Mouse (Mus musculus) left cerebral cortex, postnatal 4 days (tissue): ENCODE measurements around the gene Tfpt. TPM values are rescaled to one million over a fixed set of nuclear protein-coding genes. Genes with fewer than 3 reads are reported as not detected.
A peak's percentile ranks its signal among the peaks of the same experiment; 100 is the strongest.
"Not testable (repeated sequence)": the region's sequence is repeated elsewhere in the genome, so short reads cannot be mapped to it uniquely, and the experiment has no call there.

Experiments used
- DNase-seq: peaks from one replicate; pipeline ENCODE4 v3.0.0-alpha.2; 2022
- intact Hi-C: fragments of 180-260 bp; cut with DNase I; formaldehyde crosslinking; loops from one replicate; pipeline ENCODE4 v1.15.1; 2025
- total RNA-seq, 2 experiments: library from RNA; stranded (reverse); gene quantifications; 2 replicates each; pipeline ENCODE4 v1.2.3; 2021

Tfpt gene
- total RNA-seq, 2 experiments from 2014 or later, result 40.7 to 43.7 TPM

DNA sequence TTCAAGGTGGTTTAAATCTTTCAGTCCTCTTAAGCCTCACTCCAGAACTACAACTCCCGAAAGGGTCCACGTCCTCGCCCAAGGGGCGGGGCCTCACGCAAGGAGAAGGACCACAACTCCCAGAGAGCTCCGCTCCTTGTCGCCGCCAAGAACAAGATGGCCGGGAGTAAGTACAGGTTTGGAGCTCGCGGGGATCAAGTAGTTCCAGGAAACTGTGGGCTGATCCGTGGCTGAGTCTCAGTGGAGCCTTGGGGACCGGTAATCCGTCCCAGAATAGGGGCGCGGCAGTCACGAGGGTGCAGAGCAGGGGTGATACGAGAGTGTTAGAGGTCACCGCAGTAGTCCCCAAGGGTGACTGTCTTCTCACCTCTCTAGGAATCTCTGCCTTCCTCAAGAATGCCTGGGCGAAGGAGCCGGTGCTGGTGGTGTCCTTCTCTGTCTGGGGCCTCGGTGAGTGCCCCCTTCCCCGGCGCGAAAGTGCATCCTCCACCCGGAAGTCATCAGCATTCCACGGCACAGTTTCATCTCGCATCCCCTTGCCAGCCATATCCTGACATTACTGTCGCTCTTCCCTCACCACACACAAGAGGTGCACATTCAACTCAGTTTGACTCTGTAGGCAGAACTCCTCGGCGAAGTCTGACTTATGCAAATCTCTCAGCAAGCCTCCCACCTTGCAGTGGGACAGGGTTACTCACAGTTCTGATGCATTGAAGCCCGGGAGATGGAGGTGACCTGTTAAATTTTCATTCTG is 12.3 kb downstream of the Tfpt start, which contains the start of gene Ndufa3:
Gene Ndufa3 (plus strand): TSS at position 132 of the 754 bp plus-strand sequence.
- DNase-seq, result peak; percentile 90
- intact Hi-C loops, result no loop called here

DNA sequence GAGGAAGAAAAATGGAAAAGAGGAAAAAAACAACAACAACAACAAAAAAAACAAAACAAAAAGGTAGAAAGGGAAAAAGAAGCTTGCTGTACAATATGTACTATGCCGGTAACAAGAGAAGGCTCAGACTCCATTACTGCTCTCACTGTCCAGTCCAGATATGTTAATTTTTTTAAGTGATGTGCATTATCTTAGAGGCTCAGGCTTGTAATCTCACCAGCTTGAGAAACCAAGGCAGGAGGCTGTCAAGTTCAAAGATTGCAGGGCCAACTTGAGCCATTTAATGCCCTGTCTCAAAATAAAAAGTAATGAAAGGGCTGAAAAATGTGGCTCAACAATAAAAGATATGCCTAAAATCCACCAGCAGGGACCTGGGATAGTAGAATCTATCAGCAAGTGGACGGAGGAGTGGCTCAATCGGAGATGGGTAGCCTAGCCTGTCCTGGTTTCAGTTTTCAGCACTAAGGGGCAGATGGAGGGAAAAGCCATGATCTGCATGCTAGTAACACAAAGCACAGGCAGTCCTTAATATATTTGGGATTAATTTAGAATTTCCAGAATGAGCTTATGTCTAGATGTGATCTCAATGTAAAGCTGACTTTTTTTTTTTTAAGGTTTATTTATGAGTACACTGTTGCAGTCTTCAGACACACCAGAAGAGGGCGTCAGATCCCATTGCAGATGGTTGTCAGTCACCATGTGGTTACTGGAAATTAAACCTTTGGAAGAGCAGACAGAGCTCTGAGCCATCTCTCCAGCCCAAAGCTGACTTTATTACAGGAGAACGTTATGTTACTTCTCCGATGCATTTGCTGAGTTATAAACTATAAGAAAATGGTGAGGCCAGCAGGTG is 13.1 kb downstream of the Tfpt start:
- intact Hi-C loops, result no loop called here
- DNase-seq, result peak; percentile 21

DNA sequence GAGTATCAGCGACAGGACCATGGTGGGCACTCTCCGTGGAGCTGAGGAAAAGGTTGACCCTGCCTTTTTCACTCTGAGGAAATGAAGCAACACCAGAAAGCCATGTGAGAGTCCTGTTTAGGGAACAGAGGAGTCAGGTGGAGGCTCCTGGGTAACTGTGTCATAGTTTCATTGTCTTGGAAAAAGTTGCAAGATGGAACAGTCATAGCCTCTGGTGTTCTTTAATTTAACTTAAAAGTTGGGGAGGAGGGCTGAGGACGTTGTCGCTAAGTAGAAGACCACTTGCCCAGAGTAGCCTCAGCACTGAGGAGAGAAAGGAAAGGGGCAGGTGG is 13.7 kb downstream of the Tfpt start, which contains the start of gene Oscar:
Gene Oscar (minus strand): TSS at position 101 of the 332 bp plus-strand sequence.
- DNase-seq, result no peak
- intact Hi-C loops, result no loop called here

DNA sequence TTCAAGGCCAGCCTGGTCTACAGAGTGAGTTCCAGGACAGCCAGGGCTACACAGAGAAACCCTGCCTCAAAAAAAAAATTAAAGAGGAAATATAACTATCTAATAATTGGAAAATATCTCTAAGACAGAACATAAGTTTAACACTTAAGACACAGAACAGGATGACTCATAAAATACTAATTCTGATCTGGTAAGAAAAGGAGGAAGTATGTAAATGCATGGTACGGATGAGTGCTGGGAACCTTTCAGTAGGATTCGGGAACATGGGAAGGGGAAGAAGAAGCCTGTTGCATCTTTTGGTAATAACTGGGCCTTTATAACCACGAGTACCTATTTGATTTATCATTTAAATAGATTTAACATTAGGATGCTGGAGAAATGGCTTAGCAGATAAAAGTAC is 15.7 kb downstream of the Tfpt start:
- intact Hi-C loops, result no loop called here

DNA sequence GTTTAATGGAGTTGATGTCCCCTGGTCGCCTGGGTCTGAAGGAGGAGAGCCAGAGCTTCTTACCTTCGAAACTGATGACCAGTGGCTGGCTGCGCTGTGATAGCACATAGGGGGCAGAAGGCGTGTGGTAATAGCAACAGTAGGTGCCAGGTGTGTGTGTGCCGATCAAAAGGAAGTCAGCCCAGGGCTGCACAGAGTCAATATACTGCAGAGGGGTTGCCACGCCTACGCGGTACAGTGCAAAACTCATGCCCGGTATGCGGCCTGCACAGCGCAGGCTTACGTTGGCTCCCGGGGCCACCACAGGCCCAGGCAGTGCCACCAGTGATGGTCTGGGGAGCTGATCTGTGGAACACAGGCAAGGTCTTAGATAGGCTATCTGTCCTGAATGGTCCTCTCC is 18.7 kb downstream of the Tfpt start:
- DNase-seq, result no peak
- intact Hi-C loops, result no loop called here

More for the DNA sequence above, 15.7 kb downstream of the Tfpt start:
- DNase-seq, result no peak

DNA sequence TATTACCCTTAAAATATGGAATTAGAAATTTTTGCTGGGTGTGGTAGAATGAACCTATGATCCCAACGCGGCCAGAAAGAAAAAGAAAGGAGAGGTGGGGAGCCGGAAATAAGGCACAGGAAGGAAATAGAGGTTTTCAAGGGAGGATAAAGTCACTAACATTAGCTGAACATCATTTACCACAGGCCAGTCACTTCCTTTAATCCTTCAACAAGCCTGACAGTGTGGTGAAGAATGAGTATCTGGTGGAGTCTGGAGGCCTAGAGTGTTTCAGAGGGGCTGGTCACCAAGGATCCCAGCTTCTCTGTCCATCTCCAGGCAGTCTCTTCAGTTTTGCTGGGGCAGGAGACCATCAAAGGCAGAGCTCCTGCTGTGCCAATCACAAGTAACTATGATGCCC is 19.3 kb downstream of the Tfpt start:
- intact Hi-C loops, result no loop called here
- no peak for DNase-seq

DNA sequence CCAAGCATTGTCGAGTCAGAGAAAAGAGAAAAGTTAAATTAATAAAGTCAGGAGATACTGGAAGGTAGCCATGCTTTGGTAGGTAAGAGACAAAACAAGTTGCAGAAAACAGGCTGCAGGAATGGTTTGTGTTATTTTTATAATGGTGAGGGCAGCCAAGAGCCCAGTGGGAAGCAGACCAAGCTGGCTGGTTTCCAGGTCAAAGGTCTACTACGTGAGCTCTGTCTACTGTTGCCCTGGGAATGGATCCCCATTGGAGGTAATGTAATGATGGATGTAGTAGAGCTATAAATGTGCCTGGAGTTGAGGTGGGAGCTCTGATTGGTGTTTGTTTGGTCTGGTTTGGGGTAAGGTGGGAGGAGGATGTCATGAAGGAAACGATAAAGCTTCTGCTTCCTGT is 20.6 kb downstream of the Tfpt start:
- DNase-seq, result no peak
- intact Hi-C loops, result no loop called here

DNA sequence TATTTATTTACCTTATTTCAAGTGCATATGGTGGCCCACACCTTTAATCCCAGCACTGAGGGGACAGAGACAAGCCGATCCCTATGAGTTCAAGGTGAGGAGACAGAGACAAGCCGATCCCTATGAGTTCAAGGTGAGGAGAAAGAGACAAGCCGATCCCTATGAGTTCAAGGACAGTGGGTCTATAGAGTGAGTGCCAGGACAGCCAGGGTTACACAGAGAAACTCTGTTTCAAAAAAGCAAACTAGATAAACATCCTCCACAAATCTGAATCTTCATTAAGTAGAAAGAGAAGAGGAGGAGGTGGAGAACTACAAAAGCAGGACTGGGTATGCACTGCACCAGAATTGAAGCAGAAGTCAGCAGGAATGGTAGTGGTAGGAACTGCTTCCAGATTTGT is 21.1 kb downstream of the Tfpt start:
- intact Hi-C loops, result no loop called here
- DNase-seq, result no peak

DNA sequence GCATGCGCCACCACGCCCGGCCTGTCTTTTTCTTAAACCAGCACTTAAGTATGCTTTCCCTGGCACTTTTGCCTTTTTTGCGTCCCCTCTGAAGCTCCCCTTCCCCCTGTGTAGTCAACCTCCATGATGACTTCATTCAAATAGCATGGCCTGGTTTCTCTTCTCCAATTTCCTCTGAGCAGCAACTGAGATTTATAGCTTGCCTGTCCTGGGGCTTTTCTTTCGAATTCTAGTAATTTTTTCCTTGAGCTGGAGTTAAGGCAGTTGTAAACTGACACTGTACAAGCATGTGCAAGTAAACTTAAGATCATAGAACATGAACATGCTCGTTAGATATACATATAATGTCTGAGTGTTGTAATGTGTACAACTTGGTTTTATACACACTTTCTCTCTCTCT is 22.3 kb downstream of the Tfpt start:
- no peak for DNase-seq
- intact Hi-C loops, result no loop called here

DNA sequence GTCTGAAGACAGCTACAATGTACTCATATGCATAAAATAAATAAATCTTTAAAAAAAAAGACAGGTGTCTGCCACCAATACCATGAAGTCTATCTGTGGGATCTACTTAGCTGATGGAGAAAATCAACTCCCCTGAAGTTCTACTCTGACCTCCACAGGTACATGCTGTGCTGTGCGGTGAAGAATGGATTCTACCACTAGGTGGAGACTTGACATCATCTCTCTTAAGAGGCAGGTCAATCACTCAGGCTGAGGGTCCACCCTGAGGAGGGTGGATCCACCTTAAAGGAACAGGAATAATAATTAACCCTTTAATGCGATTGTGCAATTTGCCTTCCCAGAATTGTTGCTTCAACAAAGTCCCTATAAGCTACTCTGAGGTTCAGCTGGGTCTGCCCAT is 22.9 kb downstream of the Tfpt start:
- intact Hi-C loops, result no loop called here
- no peak for DNase-seq

DNA sequence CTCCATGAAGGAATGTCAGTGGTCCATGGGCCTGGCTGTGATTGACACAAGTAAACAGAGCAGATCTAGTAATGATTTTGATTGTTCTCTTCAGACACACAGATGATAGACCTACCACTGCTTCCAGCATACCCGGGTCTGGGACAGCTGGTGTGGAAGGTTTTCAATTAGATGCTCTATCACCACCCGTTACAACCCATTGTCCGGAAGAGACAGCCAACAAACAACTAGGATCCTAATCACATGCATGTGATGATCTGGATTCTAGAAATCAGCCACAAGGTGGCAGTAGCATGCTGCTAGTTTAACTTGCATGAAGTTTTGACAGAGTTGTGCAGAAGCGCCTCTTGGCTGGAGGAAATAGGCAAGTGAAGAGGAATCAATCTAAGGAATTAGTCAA is 28.6 kb downstream of the Tfpt start:
- peak; percentile 57 for DNase-seq
- intact Hi-C loops, result no loop called here

DNA sequence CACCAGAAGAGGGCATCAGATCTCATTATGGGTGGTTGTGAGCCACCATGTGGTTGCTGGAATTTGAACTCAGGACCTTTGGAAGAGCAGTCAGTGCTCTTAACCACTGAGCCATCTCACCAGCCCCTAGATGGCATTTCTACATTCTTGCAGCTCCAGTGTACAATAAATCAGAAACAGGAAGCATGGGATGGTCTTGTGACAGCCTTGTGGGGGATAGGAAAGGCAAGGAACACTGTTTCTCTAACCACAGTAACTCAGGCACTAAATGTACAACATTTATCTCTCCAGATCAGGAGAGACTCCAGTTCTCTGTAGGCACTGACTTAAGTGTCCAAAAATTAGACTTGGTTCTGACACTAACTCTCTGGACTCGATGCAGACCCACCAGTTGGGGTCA is 32.0 kb downstream of the Tfpt start:
- DNase-seq, intact Hi-C loops: not testable (repeated sequence)

DNA sequence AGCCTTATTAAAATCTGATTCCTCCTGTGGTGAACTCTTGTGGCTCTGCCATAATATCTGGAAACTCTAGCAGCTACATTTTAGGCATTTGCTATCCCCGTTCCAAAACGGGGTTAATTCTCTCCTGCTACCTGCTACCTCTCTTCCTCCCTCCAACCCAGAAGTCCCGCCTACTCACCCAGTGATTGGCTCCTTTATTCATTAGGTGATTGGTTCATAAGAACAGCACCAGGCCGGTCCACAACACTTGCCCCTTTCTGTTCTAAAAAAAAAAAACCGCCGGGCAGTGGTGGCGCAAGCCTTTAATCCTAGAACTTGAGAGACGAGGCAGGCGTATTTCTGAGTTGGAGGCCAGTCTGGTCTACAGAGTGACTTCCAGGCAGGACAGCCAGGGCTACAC is 34.6 kb downstream of the Tfpt start:
- intact Hi-C loops, result no loop called here
- no peak for DNase-seq

DNA sequence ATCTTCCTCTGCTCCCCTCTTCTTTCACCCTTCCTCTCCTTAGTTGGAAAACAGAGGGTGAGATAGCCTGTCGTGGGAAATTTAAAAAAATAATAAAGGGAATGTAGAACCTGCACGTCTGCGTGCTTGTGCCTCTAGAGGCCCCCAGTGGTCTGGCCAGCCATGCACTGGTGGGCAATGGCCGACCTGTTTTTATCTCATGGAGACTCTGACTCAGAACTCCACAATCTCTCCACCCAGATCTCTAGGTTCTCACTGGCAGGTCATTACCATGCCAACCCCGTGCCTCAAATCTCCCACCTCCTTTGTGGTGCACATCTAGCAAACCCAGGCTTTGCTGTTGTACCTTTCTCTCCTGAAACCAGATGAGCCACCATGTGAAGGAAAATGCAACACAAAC is 35.0 kb downstream of the Tfpt start:
- intact Hi-C loops, result loop anchor here (5.0 kb wide), 1 partner anchor 838 kb away; no protein-coding TSS in a partner anchor
- DNase-seq, result no peak

DNA sequence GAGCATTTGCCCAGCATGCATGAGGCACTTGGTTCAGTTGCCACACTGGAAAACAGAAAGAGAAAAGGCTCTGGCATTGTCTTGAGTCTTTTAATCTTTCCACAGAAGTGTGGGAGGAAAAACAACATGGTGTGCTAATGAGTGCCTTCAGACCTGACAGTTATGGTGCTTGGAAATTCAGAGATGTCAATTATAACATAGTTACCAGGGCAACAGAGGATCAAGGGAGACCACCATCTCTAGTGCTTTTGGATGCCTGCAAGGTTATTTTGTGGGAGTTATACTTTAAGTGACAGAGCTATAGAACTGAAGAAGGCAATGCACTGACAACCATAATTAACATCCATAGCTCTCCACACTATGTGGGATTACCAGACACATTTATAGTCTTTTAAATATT is 35.9 kb downstream of the Tfpt start:
- DNase-seq, result no peak
- intact Hi-C loops, result loop anchor here (5.0 kb wide), 1 partner anchor 838 kb away; no protein-coding TSS in a partner anchor

DNA sequence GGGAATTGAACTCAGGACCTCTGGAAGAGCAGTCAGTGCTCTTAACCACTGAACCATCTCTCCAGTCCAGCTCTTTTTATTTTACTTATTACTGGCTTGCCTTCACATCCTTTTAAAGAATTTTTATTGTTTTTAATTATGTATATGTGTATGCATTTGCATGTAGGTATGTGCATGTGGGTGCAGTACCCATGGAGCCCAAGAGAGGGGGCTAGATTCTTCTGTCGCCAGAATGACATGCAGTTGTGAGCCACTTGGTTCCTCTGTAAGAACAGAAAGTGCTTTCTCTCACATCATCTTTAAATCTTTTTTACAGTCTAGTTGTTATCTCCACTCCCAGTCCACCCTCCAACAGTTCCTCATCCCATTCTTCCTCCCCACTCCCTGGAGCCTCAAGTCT is 38.2 kb downstream of the Tfpt start:
- intact Hi-C loops, result loop anchor here (5.0 kb wide), 1 partner anchor 841 kb away; no protein-coding TSS in a partner anchor
- DNase-seq, result no peak

DNA sequence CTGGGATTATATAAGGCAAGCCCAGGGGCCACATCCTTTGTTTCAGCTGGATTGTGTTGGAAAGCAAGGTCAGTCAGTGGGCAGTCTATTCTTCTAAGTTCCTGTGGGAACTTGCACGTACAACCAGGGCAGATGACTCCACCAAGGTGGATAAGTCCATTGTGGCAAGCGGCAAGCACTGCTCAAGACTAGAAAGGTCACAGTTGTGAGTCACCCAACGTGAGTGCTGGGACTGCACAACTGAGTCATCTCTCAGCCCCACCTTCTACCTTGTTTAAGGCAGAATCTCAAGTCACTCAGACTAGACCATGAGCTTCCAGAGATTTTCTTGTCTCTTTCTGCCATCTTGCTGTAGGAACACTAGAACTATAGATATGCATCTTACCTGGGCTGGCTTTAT is 39.2 kb downstream of the Tfpt start:
- DNase-seq, result no peak
- intact Hi-C loops, result loop anchor here (5.0 kb wide), 1 partner anchor 842 kb away; no protein-coding TSS in a partner anchor

DNA sequence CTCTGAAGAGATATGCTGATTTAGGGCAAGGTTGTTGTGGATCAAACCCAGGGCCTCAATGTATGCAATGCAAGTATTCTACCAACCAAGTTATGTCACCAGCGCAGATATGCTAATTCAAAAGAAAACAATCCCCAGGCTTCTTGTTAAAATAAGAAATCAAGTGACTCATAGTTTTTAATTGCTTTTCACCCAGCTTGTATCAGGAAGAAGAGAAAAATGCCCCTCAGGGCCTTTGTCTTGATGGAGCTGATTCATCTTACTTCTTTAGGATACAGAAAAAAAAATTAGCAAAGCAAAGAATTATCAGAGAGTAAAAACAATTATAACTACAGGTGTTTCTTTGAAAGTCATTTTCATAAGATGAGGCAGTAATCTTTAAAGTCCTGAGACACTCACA is 42.4 kb downstream of the Tfpt start:
- intact Hi-C loops, result no loop called here
- DNase-seq, result no peak

DNA sequence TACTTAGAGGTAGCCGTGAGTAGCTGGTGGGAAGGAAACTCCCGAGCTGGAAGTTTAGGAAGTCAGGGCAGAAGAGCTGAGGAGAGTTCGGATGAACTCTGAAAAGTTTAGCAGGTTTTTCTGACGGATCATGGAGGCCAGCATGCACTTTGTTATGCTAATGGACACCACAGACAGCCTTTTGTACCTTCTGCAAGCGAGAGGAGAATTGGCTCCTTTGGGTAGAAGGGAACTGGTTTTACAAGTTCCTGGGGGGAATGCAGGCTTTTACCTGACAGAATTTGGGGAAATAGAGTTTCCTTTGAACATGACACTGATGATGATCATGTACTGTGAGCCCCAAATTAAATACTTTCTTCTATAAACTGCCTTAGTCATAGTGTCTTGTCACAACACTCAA is 43.5 kb downstream of the Tfpt start:
- DNase-seq, result no peak
- intact Hi-C loops, result no loop called here

DNA sequence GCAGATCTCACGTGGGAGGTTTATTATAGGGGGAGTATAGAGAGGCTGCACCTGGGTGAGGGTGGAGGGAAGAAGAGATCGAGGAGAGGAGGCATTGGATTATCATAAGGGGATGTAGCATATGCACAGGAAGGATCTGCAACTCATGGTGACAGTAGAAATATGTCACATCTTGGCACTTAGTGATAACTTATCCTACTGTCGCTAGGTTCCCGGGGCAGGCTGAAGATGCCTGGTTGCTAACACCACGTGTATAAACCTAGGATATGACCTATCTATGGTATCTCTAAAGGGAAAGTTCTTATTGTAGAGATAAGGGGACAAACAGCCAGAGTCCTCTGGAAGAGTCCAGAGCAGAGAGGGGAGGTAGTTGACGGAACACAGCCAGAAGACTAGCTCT is 44.0 kb downstream of the Tfpt start:
- intact Hi-C loops, result no loop called here
- DNase-seq, result no peak

DNA sequence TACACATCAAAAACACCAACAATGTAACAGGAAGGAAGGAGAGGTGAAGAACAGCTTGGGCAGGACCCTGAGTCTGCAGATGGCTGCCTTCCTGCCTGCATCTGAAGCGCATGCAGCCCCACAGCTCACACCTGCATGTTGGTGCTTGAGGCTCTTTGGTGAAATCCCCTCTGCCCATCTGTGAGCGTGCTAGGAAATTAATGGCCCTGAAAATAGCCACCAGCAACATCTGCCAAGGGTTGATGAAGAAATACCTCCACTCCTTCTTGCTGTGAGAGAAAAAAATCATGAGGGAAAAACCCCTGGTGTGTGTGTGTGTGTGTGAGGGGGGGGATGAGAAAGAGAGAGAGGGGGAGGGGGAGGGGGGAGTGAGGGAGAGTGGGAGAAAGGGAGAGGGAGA is 49.7 kb downstream of the Tfpt start:
- DNase-seq, result no peak
- intact Hi-C loops, result no loop called here
